Mouse (Mus musculus) liver (tissue): ENCODE data around the gene Dnaaf3.

Source experiments
- DNase-seq: peaks from one replicate; pipeline ENCODE4 v3.0.0-alpha.2; 2020; ENCODE audit warnings: mixed read lengths

Gene Dnaaf3

DNA sequence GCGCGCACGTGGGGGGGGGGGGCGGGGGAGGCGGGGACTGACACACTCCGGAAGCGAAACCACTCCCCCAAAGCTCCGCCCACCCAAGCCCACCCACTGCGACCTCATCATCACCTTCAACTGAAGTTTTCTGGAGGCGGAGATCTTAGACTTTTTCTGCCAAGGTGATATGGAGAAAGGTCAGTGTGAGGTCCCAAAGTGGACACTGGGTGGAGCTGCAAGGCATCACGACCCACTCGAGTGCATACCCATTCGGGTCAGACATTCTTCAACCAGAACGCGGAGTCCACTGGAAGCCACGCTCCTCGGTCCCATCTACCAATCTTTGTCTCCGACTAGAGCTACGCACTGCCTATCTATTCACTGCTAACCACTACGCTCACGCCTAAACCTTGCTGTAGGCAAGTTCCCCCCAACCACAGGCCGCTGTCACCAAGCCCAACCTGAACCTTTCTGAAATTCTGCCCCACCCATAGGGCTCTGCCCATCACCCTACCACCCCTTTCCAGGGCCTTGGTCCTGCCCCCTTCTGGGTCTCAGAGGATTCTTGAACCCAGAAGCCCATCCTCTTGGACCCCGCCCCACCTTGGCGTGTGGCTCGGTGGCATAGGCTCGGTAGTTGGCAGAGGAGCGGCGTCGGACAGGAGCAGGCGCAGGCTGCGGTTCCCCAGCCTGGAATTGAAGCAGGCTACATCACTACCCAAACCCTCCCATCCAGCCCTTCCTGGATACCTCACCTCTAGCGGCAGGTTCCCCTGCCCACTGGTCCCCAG, 10.8 kb downstream of the Dnaaf3 start:
- DNase-seq = no peak

DNA sequence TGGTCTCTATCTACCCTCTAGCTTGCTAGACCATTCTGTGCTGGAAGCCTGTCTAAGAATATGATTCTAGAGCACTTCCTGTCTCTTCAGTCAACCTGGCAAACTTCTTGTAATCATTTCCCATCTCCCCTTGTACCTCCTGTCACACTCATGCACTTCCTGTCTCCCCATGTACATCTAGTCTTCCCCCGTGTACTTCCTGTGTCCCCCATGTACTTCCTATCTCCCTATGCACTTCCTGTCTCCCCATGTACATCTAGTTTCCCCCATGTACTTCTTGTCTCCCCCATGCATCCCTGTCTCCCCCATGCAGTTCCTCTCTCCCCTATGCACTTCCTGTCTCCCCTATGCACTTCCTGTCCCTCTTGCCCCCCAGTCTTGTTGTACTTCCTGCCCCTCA, 13.8 kb downstream of the Dnaaf3 start:
- no peak for DNase-seq

DNA sequence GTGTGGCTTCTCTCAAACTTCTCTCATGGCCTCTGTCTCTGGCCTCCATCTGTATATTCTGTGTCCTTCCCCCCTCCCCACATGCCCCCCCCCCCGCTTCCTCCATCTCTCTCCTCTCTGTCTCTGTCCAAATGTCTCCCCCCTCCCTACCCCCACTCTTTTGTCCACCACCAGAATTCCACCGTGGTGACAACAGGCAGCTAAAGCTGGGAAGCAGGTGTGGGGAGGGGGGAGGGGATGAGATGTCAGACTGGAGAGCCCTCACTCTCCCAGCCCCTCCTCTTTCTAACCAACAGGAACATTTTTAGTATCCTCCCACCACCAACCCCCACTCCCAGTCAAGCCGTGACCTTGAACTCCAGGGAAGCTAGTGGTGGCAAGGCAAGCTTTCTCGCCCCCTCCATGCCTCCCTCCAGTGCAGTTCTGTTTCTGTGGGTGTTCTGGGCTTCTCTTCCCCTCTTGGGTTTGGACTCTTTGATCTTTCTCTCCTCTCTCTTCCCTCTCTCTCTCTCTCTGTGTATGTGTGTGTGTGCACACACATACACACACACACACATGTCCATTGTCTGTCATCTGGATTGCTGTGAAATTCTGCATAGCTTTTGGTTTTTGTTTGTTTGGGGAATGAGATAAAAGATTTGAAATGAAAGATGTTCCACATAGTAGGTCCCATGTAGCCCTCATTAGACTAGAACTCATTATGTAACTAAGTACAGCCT, 15.8 kb downstream of the Dnaaf3 start, which contains the start of gene Tnnt1:
TSS of gene Tnnt1 (minus strand) at position 51 of the 719 bp plus-strand sequence.
- DNase-seq = no peak

DNA sequence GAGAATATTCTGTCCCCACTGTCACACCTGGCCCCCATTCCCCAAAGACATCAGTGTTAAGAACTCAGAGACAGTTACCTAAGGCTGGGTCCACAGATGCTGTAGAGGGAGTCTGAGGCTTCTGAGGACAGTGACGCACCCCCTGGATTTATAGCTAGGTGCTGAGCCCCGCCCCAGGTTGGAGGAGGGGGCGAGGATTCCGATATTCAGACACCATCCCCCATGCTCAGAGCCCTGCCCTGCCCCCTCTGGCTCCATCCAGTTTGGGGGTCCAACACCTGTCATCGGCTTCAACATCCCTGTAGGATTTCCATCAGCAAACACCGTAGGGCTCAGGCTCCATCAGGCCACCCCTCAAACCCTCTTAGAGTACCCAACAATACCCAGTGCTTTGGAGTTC, 16.4 kb downstream of the Dnaaf3 start:
- DNase-seq = no peak

DNA sequence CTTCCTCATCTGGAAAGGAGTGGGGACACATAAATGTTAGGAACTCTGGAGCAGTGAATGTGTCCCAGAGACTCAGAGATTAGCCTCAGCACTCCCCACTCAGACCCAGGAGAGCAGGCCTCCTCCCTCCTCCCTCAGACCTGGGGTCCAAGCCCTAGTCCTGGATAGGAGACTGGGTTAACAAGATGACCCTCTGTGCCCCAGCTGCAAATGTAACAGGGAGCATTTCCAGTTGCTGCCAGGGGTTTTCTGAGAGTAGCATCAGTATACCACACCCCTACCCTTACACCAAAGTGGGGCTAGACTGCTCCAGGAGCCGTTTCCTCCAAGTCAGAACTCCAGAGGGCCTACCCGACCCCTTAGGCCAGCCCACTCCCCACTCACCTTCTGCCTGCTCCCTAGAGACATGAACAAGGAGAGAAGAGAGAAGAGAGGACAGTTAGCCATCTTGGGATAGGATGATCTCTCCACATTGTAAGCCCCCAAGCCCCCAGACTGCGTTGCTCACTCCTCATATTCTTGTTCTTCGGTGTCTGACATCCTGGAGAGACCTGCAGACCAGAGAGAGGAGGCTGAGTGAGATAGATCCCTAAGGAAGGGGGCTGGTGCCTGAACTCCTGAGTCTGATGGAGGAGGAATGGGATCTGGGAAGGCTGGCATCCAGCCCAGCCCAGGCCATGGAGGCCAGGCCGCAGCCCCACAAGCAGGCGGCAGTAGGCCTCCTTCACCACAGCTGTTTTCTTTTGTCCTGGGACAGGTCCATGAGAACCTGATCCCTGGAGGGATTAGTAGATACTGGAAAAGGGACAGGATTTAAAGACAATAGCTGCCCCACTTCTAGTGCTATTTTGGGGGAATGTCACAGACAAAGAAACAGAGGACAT, 18.2 kb downstream of the Dnaaf3 start:
- DNase-seq = no peak

DNA sequence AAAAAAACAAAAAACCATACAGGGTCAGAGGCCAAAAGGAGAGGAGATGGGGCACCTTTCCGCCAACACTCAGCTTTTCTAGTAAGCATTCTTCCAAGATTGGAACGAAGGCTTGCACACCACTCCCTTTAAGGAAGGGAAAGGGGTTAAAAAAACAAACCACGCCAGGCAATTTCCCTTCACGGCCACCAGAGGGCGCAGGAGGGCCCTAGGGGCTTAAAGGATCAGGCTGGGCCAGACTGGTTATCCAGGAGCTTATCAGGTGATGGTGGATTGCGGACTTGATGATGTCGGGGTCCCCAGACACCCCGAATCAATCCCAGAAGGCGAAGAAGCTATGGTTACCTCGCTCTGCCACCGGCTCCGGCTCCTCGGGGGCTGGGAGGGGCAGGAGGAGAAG, 19.0 kb downstream of the Dnaaf3 start:
- DNase-seq = peak; percentile 62

DNA sequence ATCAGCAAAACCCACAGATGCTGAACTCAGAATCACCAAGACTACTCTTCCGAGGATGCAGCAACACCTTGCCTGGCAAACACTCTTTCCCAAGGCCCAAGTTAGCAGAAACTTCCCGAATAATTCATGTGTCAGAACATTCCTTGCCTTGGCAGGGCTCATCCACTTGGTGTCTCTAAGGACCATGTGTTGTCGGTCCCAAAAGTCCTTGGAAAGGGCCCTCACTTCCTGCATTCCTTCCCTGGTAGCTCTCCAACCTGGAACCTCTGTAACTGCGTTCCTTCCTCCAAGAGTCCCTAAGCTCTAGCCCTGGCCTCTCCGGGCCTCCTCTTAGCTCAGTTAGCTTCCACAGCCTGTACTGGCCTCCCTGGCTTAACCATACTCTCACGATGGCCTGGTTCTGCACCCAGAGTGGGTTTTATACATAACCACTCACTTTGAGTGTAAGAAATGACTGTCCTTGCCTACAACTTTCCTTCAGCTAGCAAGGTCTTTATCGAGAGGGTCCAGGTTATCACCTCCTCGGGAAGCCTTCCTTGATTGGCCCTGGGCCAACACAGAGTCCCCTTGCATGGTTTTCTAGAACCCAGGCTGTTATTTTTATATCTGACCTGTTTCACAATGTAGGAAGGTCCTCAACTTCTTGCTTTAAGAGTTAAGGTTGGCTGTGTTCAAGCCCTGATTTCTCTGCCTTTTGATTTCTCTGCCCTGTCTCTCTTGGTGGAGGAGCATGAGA, 20.6 kb downstream of the Dnaaf3 start:
- DNase-seq = no peak

DNA sequence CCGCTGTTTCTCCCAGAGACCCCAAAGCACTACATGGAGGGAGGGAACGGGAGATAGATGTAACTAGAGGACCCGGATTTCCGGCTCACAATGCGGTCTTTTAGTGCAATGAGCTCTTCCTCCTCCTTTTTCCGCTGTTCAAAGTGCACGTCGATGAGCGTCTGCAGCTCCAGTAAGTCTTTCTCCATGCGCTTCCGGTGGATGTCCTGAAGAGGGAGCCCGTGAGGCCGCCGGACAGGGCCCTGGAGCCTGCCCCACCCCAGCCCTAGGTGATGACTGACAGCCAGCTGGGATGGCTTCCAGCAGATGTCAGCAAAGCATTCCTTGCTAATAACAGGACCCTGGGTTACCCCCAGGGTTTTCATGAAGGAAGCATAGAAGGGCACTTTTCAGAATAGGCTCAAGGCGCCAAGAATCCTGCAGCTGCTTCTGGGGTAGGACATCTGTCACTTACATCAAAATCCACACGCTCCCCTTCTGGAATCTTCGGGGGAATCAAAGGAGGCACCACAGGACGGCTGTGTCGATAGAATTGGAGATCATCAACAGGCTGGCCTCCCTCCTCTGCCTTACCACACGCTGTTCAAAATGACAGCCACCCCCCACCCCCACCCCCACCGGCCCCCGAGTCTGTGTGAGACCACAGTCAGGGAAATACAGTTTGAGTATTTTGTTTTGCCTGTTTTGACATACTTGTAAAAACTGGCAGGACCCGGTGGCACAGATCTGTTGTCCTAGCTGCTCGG, 22.2 kb downstream of the Dnaaf3 start:
- DNase-seq = peak; percentile 84

DNA sequence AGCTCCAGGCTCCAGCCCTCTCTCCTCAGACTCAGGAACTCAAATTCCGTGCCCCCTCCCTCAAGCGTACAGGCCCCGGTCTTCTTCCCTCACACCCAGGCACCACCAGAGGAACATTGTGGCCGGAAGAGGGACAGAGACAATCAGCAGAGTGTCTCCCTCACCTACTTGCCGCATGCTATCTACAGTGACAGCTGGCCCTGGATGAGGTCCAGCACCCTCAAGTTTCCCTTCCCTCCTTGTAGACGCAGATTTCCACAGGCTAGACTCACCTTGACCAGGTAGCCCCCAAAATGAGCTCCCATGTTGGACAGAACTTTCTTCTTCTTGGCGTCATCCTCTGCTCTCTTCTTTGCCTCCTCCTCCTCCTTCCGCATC, 23.5 kb downstream of the Dnaaf3 start:
- no peak for DNase-seq

DNA sequence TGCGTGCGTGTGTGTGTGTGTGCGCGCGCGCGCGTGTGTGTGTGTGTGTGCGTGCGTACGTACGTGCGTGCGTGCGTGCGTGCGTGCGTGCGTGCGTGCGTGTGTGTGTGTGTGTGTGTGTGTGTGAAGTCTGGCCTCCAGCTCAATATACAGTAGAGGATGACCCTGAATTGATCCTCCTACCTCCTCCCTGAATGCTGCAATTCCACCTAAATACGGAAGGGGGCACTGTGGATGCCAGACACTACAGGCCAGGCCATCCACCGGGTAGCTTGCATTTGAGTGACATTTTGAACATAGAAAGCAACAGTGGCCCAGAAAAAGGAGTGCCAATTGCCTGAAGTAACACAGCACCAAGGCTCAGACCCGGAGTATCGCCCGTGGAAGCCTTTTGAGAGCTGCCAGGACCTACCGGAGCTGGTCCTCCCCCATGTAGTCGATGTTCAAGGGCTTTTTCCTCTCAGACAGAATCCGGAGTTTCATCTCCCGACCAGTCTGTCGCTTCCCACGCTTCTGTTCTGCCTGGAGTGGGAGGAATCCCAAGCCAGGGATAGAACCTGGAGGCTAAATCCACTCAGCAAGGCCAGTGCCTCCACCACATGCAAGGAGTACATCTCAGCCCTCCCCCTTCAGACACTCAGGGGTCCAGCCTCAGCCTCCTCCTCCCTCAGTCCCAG, 24.1 kb downstream of the Dnaaf3 start:
- no peak for DNase-seq

DNA sequence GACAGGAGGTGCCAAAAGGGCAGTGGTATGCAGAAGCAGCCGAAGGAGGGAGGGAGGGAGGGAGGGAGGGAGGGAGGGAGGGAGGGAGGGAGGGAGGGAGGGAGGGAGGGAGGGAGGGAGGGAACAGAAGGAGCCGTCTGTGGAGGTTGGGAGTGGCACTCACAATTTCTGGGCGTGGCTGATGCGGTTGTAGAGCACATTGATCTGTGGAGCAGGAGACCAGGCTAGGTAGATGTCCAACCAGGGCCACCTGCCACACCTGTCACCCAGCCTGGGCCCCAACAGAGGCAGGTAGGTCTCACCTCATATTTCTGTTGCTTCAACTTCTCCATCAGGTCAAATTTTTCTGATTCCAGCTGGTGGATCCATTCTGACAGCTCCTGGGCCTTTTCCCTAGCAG, 25.0 kb downstream of the Dnaaf3 start:
- peak; percentile 53 for DNase-seq

DNA sequence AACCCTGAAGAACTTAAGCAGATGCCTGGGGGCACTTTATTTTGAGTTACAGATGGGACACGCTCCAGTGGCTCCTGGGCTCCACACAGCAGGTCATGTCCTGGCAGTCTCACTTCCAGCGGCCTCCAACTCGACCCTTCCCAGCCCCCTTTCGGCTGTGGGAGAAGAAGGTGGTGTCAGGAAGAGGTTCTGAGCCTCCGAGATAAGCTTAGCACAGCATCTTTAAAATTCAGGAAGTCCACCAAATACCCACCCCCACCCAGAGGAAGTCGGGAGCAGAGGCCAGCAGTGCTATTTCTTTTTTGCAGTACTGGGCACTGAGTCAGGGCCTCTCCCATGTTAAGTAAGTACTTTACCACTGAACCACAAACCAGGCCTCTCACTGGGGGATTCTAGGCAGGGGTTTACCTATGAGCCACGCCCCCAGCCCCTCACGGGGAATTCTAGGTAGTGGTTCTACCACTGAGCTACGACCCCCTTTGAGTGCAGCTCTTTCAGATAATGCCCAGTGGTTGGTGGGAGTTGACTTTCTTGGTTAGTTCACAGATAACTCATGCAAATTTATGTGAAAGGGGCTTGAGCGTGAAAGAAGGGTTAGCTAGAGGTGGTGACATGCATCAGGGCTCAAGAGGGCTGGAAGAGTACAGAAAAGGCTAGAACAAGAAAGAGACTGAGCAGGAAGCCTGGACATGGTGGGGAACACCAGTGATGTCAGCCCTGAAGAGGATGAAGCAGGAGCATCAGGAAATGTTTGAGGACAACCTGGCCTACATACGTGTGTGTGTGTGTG, 27.4 kb downstream of the Dnaaf3 start:
- peak; percentile 42 for DNase-seq

DNA sequence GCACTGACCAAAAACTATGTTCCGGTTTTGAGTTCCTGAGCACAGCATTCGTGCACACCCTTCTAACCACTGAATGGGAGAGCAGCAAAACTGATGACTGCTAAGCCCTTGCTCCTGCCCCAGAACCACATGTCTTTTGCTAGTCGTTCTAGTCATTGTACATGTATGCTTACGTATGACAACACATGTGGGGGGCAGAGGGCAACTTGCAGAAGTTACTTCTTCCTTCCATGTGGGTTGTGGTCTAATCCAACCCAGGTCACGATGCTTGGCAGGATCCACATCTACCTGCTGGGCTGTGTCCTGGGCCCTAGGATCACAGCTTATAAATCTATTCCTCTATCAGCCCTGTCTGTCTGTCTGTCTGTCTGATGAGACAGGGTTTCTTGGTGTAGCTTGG, 28.4 kb downstream of the Dnaaf3 start:
- DNase-seq = no peak

DNA sequence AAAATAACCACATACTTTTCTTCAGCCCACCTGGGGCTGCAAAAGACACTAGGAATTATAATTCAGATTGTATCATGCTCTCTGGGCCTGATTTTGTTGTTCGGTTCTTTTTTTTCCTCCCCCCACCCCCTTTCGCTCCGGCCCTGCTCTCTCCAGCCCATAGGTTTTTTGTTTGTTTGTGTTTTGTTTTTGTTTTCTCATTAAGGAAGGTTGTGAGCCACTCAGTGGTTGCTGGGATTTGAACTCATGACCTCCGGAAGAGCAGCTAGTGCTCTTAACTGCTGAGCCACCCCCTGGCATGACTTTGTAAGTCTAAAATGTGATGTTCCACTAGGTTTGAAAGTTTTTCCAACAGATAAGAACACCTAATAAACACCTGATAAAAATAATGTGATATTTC, 29.2 kb downstream of the Dnaaf3 start:
- DNase-seq = no peak

DNA sequence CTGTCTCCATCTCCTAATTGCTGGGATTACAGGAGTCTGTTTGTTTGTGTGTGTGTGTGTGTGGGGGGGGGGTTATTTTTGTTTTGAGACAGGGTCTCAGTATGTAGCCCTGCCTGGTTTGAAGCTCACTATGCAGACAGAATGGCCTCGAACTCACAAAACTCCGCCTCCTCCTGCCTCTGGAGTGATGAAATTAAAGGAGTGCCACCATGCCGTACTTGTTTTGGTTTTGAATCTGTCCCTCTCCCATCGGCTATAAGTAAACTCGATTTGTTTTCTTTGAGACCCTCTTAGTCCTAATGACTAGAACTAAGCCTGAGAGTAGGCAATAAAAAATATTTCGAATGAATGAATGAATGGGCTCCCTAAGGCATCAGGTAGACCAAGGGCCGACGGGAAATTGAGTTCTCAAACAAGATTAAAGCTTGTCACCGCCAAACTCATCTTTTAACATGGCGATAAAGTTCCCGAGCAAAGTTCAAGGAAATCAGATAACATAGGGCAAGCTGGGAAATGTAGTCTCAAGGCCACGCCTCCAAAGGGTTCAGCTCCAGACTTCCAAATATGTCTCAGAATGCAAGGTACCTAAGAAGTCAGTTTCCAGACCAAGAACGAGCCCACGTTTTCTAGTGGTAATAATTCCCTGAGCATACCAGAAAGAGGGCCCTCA, 29.7 kb downstream of the Dnaaf3 start:
- peak; percentile 61 for DNase-seq

DNA sequence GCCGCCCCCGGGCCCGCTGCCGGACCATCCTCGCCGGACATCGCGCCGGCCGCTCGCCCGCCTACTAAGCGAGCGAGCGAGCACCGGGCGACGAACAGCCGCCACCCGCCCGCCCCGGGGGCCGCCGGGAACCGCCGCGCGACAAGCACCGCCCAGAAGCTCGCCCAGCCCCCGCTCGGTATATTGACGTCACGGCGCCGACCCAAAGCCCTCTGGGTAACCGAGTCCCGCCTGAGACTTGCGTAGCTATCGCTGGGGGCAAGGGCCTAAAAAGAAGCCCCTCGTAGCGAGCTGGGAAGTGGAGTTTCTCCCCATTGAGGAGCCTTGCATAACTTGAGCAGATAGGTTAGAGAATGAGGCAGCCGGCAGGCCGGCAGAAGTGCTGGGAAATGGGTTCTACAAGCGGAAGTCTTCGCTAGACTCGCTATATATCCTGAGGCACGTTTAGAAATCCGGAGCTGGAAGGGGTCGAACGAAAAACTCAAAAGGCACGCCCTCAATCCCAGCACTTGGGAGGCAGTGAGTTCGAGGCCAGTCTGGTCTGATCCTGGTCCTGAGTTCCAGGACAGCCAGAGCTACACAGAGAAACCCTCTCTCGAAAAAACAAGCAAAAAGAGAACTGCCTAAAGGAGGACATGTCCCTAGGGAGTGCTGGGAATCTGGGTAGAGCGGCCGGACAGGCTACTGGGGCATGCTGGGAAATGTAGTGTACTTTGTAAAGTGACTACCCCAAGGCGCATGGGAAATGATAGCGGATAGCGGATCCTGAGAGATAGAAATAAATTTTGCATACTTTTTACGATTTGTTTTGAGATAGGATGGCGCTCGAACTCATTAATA, 30.5 kb downstream of the Dnaaf3 start, which contains the start of gene Ppp1r12c:
TSS of gene Ppp1r12c (minus strand) at position 123 of the 840 bp plus-strand sequence.
- DNase-seq = peak; percentile 96

DNA sequence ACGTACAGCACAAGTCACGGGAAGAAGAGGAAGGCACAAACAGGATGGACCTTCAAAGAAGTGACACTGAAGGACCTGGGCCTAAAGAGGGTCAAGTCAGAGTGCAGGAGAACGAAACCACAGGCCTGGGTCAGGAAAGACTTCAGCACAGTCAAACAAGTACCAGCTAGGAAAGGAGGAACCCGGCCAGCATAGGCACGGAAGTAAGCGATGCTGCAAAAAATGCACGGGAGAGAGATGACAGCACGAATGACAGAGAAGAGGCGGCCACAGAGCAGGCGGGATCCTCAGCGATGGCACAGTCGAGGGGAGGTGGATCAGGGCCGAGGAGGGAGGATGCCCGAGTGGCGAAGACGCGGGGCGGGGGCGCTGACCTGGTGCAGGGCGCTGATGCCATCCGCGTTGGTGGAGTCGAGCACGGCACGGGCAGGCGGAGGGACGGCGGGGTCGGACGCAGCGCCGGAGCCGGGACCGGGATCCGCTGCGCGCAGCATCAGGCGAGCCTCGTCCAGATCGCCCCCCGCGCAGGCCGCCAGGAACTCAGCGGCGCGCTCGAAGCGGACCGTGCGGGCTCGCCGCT, 31.3 kb downstream of the Dnaaf3 start:
- DNase-seq = peak; percentile 66

DNA sequence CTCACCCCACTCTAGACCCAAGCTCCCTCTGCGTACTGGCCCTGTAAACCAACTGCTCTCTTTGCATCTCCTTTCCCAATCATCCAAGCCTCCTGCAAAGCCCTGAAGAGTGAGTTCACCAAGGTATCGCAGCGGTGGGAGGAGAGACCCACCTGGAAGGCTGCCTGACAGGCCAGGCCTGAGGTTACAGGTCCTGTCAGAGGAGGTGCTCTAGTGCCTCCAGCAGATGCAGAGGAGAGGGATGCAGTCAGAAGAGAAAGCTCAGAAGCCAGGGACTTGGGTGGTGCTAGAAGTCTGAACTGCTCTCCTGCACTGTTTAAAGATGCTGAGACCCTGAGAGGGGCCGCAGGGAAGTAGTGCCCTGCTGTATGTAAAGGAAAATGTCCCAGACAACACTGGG, 33.2 kb downstream of the Dnaaf3 start:
- DNase-seq = no peak
